Mouse (Mus musculus) CH12.LX (cell line): Measurements from ENCODE around the gene Ghdc. TPM values are rescaled to one million over a fixed set of nuclear protein-coding genes. Genes with fewer than 3 reads are reported as not detected.

Experiments
- DNase-seq: peaks from one replicate; pipeline ENCODE4 v3.0.0-alpha.2; 2013; ENCODE audit errors: extremely low read depth
- H3K27ac ChIP-seq: 2 replicates; pipeline ENCODE4 v1.5.1; 2012; ENCODE audit warnings: low read depth, mild to moderate bottlenecking, control low read depth, moderate library complexity; ENCODE audit not compliant: insufficient read depth
- H3K27me3 ChIP-seq: replicated peaks from 2 replicates; pipeline ENCODE3; 2012; ENCODE audit warnings: inconsistent platforms
- H3K36me3 ChIP-seq, 2 experiments: replicated peaks in 1 of 2; 2 replicates each; pipeline versions ENCODE3 to v1.6.1; 2012; ENCODE audit warnings: inconsistent platforms in 1 of 2, low read length in 1 of 2, mild to moderate bottlenecking in 1 of 2, mixed read lengths in 1 of 2, moderate library complexity in 1 of 2; ENCODE audit not compliant: control insufficient read depth in 1 of 2, insufficient read depth in 1 of 2
- H3K4me1 ChIP-seq, 2 experiments: 2 replicates each; pipeline ENCODE4 v1.6.1; 2012; ENCODE audit warnings: inconsistent platforms in 1 of 2, moderate library complexity in 1 of 2; ENCODE audit not compliant: insufficient read depth in 2 of 2, control insufficient read depth in 1 of 2
- H3K4me2 ChIP-seq: 2 replicates; pipeline ENCODE4 v1.6.1; 2012; ENCODE audit warnings: low read depth, mild to moderate bottlenecking, control low read depth; ENCODE audit not compliant: poor library complexity, insufficient read depth, severe bottlenecking
- H3K4me3 ChIP-seq, 3 experiments: fragments of 150-350 bp in 1 of 3; sonication (generic) in 1 of 3; replicated peaks in 1 of 3; 2 replicates each; pipeline versions ENCODE3 to v1.5.1; 2011 to 2012; ENCODE audit warnings: low read depth in 2 of 3, low read length in 2 of 3, mild to moderate bottlenecking in 2 of 3, moderate library complexity in 2 of 3, control low read depth in 1 of 3, improper control_type of control experiment in 1 of 3, inconsistent platforms in 1 of 3, mixed read lengths in 1 of 3; ENCODE audit not compliant: poor library complexity in 1 of 3
- H3K79me2 ChIP-seq: replicated peaks from 2 replicates; pipeline ENCODE4 v1.6.1; 2012; ENCODE audit warnings: mild to moderate bottlenecking, moderate library complexity; ENCODE audit not compliant: control insufficient read depth, poor library complexity, insufficient read depth, severe bottlenecking; ENCODE audit errors: extremely low read depth
- H3K9ac ChIP-seq: 2 replicates; pipeline ENCODE4 v1.6.1; 2012; ENCODE audit warnings: low read depth, mild to moderate bottlenecking, control low read depth, moderate library complexity; ENCODE audit not compliant: insufficient read depth
- H3K9me3 ChIP-seq: replicated peaks from 2 replicates; pipeline ENCODE3; 2012; ENCODE audit warnings: low read length, inconsistent platforms, mixed read lengths
- BHLHE40 ChIP-seq: IDR thresholded peaks from 2 replicates; pipeline ENCODE4 v1.6.1; 2011; ENCODE audit warnings: mild to moderate bottlenecking, low read depth, low read length, improper control_type of control experiment
- CHD1 ChIP-seq: IDR thresholded peaks from 2 replicates; pipeline ENCODE4 v1.6.1; 2012; ENCODE audit warnings: low read depth, low read length, improper control_type of control experiment, inconsistent platforms
- CHD2 ChIP-seq: IDR thresholded peaks from 2 replicates; pipeline ENCODE4 v1.6.1; 2011; ENCODE audit warnings: low read length, improper control_type of control experiment
- CTCF ChIP-seq, 2 experiments: IDR thresholded peaks in 1 of 2; conservative IDR thresholded peaks in 1 of 2; 2 replicates each; pipeline ENCODE4 v1.5.1; 2011 to 2012; ENCODE audit warnings: low read depth in 2 of 2, low read length in 2 of 2, improper control_type of control experiment in 1 of 2, inconsistent platforms in 1 of 2, mild to moderate bottlenecking in 1 of 2, moderate library complexity in 1 of 2
- E2F4 ChIP-seq: IDR thresholded peaks from 2 replicates; pipeline ENCODE4 v1.6.1; 2011; ENCODE audit warnings: low read depth, low read length, improper control_type of control experiment; ENCODE audit not compliant: insufficient replicate concordance
- ELF1 ChIP-seq: IDR thresholded peaks from 2 replicates; pipeline ENCODE4 v1.6.1; 2014; ENCODE audit warnings: low read depth, mild to moderate bottlenecking, inconsistent platforms, low read length, improper control_type of control experiment
- EP300 ChIP-seq: IDR thresholded peaks from 2 replicates; pipeline ENCODE4 v1.6.1; 2011; ENCODE audit warnings: low read length, improper control_type of control experiment
- ETS1 ChIP-seq: conservative IDR thresholded peaks from 2 replicates; pipeline ENCODE4 v1.6.1; 2012; ENCODE audit warnings: low read depth, mild to moderate bottlenecking, inconsistent platforms, low read length, improper control_type of control experiment, moderate library complexity
- GABPA ChIP-seq: IDR thresholded peaks from 2 replicates; pipeline ENCODE4 v1.6.1; 2012; ENCODE audit warnings: low read depth, low read length, improper control_type of control experiment, inconsistent platforms; ENCODE audit not compliant: insufficient replicate concordance
- HCFC1 ChIP-seq: IDR thresholded peaks from 2 replicates; pipeline ENCODE4 v1.6.1; 2012; ENCODE audit warnings: low read depth, mild to moderate bottlenecking, inconsistent platforms, low read length, improper control_type of control experiment
- IRF4 ChIP-seq: IDR thresholded peaks from 2 replicates; pipeline ENCODE4 v1.6.1; 2014; ENCODE audit warnings: low read depth, mild to moderate bottlenecking, inconsistent platforms, low read length, improper control_type of control experiment
- JUN ChIP-seq: IDR thresholded peaks from 2 replicates; pipeline ENCODE4 v1.6.1; 2011; ENCODE audit warnings: low read depth, mild to moderate bottlenecking, low read length, improper control_type of control experiment, moderate library complexity; ENCODE audit not compliant: insufficient read depth
- JUND ChIP-seq: conservative IDR thresholded peaks from 2 replicates; pipeline ENCODE4 v1.6.1; 2011; ENCODE audit warnings: low read depth, low read length, improper control_type of control experiment
- KAT2A ChIP-seq: IDR thresholded peaks from 2 replicates; pipeline ENCODE4 v1.6.1; 2012; ENCODE audit warnings: low read length, improper control_type of control experiment, inconsistent platforms; ENCODE audit not compliant: insufficient replicate concordance
- MAFK ChIP-seq: IDR thresholded peaks from 2 replicates; pipeline ENCODE4 v1.6.1; 2011; ENCODE audit warnings: low read length, improper control_type of control experiment; ENCODE audit not compliant: insufficient replicate concordance
- MAX ChIP-seq: IDR thresholded peaks from 2 replicates; pipeline ENCODE4 v1.6.1; 2011; ENCODE audit warnings: low read length, improper control_type of control experiment
- MAZ ChIP-seq: IDR thresholded peaks from 2 replicates; pipeline ENCODE4 v1.6.1; 2012; ENCODE audit warnings: low read depth, mild to moderate bottlenecking, inconsistent platforms, low read length, improper control_type of control experiment, moderate library complexity
- MEF2A ChIP-seq: IDR thresholded peaks from 2 replicates; pipeline ENCODE4 v1.6.1; 2014; ENCODE audit warnings: low read depth, mild to moderate bottlenecking, inconsistent platforms, low read length, improper control_type of control experiment, borderline replicate concordance
- MXI1 ChIP-seq: IDR thresholded peaks from 2 replicates; pipeline ENCODE4 v1.6.1; 2011; ENCODE audit warnings: mild to moderate bottlenecking, low read depth, low read length, improper control_type of control experiment
- MYC ChIP-seq: IDR thresholded peaks from 2 replicates; pipeline ENCODE4 v1.6.1; 2011; ENCODE audit warnings: low read depth, mild to moderate bottlenecking, improper control_type of control experiment, low read length
- NELFE ChIP-seq: IDR thresholded peaks from 2 replicates; pipeline ENCODE4 v1.6.1; 2011; ENCODE audit warnings: low read depth, low read length, improper control_type of control experiment
- NRF1 ChIP-seq: IDR thresholded peaks from 2 replicates; pipeline ENCODE4 v1.6.1; 2014; ENCODE audit warnings: low read depth, mild to moderate bottlenecking, inconsistent platforms, low read length, improper control_type of control experiment, moderate library complexity
- PAX5 ChIP-seq: IDR thresholded peaks from 2 replicates; pipeline ENCODE4 v1.6.1; 2012; ENCODE audit warnings: low read length, inconsistent platforms, mixed read lengths
- POLR2A ChIP-seq: IDR thresholded peaks from 2 replicates; pipeline ENCODE4 v1.6.1; 2011; ENCODE audit warnings: low read depth, mild to moderate bottlenecking, improper control_type of control experiment, low read length
- POLR2AphosphoS2 ChIP-seq: IDR thresholded peaks from 2 replicates; pipeline ENCODE4 v1.6.1; 2011; ENCODE audit warnings: low read depth, low read length, improper control_type of control experiment
- RAD21 ChIP-seq: IDR thresholded peaks from 2 replicates; pipeline ENCODE4 v1.6.1; 2011; ENCODE audit warnings: low read depth, mild to moderate bottlenecking, low read length, improper control_type of control experiment, moderate library complexity
- RCOR1 ChIP-seq: conservative IDR thresholded peaks from 2 replicates; pipeline ENCODE4 v1.6.1; 2012; ENCODE audit warnings: low read depth, mild to moderate bottlenecking, inconsistent platforms, low read length, improper control_type of control experiment
- SIN3A ChIP-seq: IDR thresholded peaks from 2 replicates; pipeline ENCODE4 v1.6.1; 2012; ENCODE audit warnings: low read length, improper control_type of control experiment, inconsistent platforms
- SMC3 ChIP-seq: IDR thresholded peaks from 2 replicates; pipeline ENCODE4 v1.6.1; 2011; ENCODE audit warnings: low read depth, low read length, improper control_type of control experiment
- TBP ChIP-seq: conservative IDR thresholded peaks from 2 replicates; pipeline ENCODE4 v1.6.1; 2011; ENCODE audit warnings: low read depth, low read length, improper control_type of control experiment
- TCF12 ChIP-seq: IDR thresholded peaks from 2 replicates; pipeline ENCODE4 v1.6.1; 2014; ENCODE audit warnings: low read depth, mild to moderate bottlenecking, inconsistent platforms, low read length, improper control_type of control experiment
- UBTF ChIP-seq: IDR thresholded peaks from 2 replicates; pipeline ENCODE4 v1.6.1; 2012; ENCODE audit warnings: low read depth, mild to moderate bottlenecking, inconsistent platforms, low read length, improper control_type of control experiment, moderate library complexity
- USF1 ChIP-seq: IDR thresholded peaks from 2 replicates; pipeline ENCODE4 v1.6.1; 2014; ENCODE audit warnings: low read depth, mild to moderate bottlenecking, inconsistent platforms, low read length, improper control_type of control experiment
- USF2 ChIP-seq: conservative IDR thresholded peaks from 2 replicates; pipeline ENCODE4 v1.6.1; 2011; ENCODE audit warnings: low read depth, low read length, improper control_type of control experiment
- ZC3H11A ChIP-seq: IDR thresholded peaks from 2 replicates; pipeline ENCODE4 v1.6.1; 2012; ENCODE audit warnings: low read depth, mild to moderate bottlenecking, inconsistent platforms, low read length, improper control_type of control experiment
- ZKSCAN1 ChIP-seq: IDR thresholded peaks from 2 replicates; pipeline ENCODE4 v1.6.1; 2012; ENCODE audit warnings: low read depth, inconsistent platforms, low read length, improper control_type of control experiment, borderline replicate concordance
- ZMIZ1 ChIP-seq: IDR thresholded peaks from 2 replicates; pipeline ENCODE4 v1.6.1; 2012; ENCODE audit warnings: low read depth, mild to moderate bottlenecking, inconsistent platforms, low read length, improper control_type of control experiment
- ZNF384 ChIP-seq: IDR thresholded peaks from 2 replicates; pipeline ENCODE4 v1.6.1; 2012; ENCODE audit warnings: low read depth, low read length, improper control_type of control experiment, inconsistent platforms
- dilution Hi-C: fragments of 300-500 bp; cut with MboI; formaldehyde crosslinking; loops from 2 replicates; pipeline ENCODE4 v1.14.3; 2020; ENCODE audit warnings: low sequenced_read_pairs; ENCODE audit not compliant: extremely low pct_unique_long_range_greater_than_20kb, extremely low pct_ligation_motif_present
- in situ Hi-C: fragments of 300-500 bp; cut with MboI; formaldehyde crosslinking; loops from 3 replicates; pipeline ENCODE4 v1.14.3; 2019; ENCODE audit warnings: low sequenced_read_pairs, low pct_ligation_motif_present, low pct_unique_long_range_greater_than_20kb, mixed read lengths
- polyA plus RNA-seq: library from polyadenylated mRNA; unstranded; fragments of >175 nt; gene quantifications from 2 replicates; pipeline ENCODE4 v1.2.1, GENCODE M21; 2012; ENCODE audit warnings: low read depth; ENCODE audit not compliant: insufficient read length
- total RNA-seq, 2 experiments: library from RNA; depleted of rRNA; stranded (reverse); fragments of 300-350 nt in 1 of 2; fragments of >200 nt in 1 of 2; gene quantifications; 2 replicates each; pipeline ENCODE4 v1.2.3; 2012 to 2014

Gene Ghdc
- total and polyA plus RNA-seq, 3 experiments, result 10.9 to 17.9 (median 16.6) TPM

DNA sequence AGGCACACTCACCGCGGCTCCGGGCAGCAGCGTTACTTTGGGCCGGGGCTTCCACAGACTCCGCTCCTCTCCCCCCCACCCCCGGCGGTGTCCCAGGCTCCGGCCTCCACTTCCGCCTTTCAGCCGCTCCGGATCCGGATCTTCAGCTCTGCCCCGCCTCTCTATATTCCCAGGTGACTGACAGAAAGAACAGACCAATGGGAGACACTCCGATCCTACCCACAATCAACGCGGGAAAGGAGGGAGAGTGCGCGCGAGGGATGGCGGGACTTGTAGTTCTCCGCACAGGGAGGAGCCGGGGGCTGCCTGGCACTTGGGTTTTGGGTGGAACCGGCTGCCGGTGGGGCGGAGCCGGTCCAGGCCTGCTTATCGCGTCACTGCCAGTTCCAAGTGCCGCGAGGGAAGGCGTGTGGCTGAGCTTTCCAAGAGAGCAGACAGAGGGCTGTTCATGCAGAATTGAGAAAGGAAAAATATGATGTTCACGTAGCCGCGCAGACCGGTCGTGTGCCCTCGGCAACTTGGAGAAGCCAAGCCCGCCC lies 32.6 kb downstream of the Ghdc start, which contains the start of gene Rab5c:
TSS of gene Rab5c (minus strand) at position 150 of the 539 bp plus-strand sequence.
- dilution Hi-C loops, result no loop called here
- in situ Hi-C loops, result no loop called here
- DNase-seq, result peak; percentile 100
- TF ChIP-seq ETS1 (no peak), ELF1 (peak; percentile 99), ZMIZ1 (peak; percentile 80; the same call in 1 of the 2 replicates), SMC3 (peak; percentile 8; the same call in 1 of the 2 replicates), ZC3H11A (no peak), USF2 (no peak), USF1 (no peak), RCOR1 (no peak), SIN3A (peak; percentile 58), JUN (no peak), BHLHE40 (no peak), E2F4 (peak; percentile 96), GABPA (peak; percentile 83; the same call in 1 of the 2 replicates), MAFK (no peak), MXI1 (peak; percentile 85), JUND (no peak), EP300 (no peak), POLR2AphosphoS2 (peak; percentile 74; the same call in 1 of the 2 replicates), IRF4 (peak; percentile 55), ZNF384 (no peak), PAX5 (no peak), KAT2A (peak; percentile 99), CHD1 (no peak), TCF12 (peak; percentile 81; the same call in 1 of the 2 replicates), NELFE (peak; percentile 80), POLR2A (peak; percentile 95), ZKSCAN1 (no peak), MYC (0 out of 2 replicates have a peak, but pooled peaks have one; percentile 63), TBP (peak; percentile 70; the same call in 1 of the 2 replicates), MEF2A (no peak), NRF1 (peak; percentile 65), CTCF (conservative IDR thresholded peaks at IDR 0.05 in 1 of 2, IDR thresholded peaks at IDR 0.05 in 1 of 2; ENCODE audit: low read depth in 2 of 2, low read length in 2 of 2) (no peak), RAD21 (no peak), HCFC1 (peak; percentile 99), MAZ (peak; percentile 93), CHD2 (peak; percentile 100), MAX (no peak), UBTF (peak; percentile 65; the same call in 1 of the 2 replicates)
- Histone ChIP-seq H3K4me2 (peak within 1 kb of the TSS; percentile 97), H3K27ac (peak within 1 kb of the TSS; percentile 19; the same call in 1 of the 2 replicates), H3K4me3 (peak within 1 kb of the TSS; percentile 75 to 100 (median 84)), H3K36me3 (peaks cover 1 to 38% of the 10 kb centered on the region in 2 experiments), H3K79me2 (peaks cover 47% of the 10 kb centered on the region), H3K4me1 (peaks cover 5 to 35% of the 10 kb centered on the region in 2 experiments), H3K9ac (peak within 1 kb of the TSS; percentile 95), H3K9me3 (no peaks in the 10 kb centered on the region), H3K27me3 (no peaks in the 10 kb centered on the region)
